Comparison of ENCODE assay signal across 18 mouse cellular contexts in genomic region chr9:61919464-61919863, GRCm38 (mm10).
"Had no signal": no experiment of that assay in that cellular context is flagged by ENCODE, and none has a peak within 500 bp of the region (broad histone marks: within the 10 kb centered on the region; RNA-seq: fewer than 3 reads in every experiment).

No protein-coding gene starts in this region.

- H3K4me3 ChIP-seq: liver, embryonic 13.5 days; liver, embryonic 15.5 days; lung, embryonic 15.5 days; megakaryocyte, embryonic 14.5 days; midbrain, embryonic 12.5 days; midbrain, embryonic 15.5 days; neural tube, embryonic 13.5 days; neural tube, embryonic 15.5 days had no signal

- ATAC-seq: liver, postnatal 0 days; lung, postnatal 0 days; midbrain, embryonic 15.5 days had no signal

- H3K9ac ChIP-seq: liver, embryonic 13.5 days; liver, embryonic 15.5 days; liver, postnatal 0 days; lung, embryonic 15.5 days; midbrain, embryonic 12.5 days; midbrain, embryonic 15.5 days; neural tube, embryonic 13.5 days; neural tube, embryonic 15.5 days had no signal

- H3K36me3 ChIP-seq: midbrain, embryonic 15.5 days; neural tube, embryonic 15.5 days had no signal

- H3K9me3 ChIP-seq: liver, embryonic 13.5 days; liver, embryonic 15.5 days; lung, embryonic 15.5 days; megakaryocyte, embryonic 14.5 days; midbrain, embryonic 12.5 days; midbrain, embryonic 15.5 days; neural tube, embryonic 13.5 days; neural tube, embryonic 15.5 days had no signal

- H3K27ac ChIP-seq: liver, embryonic 13.5 days; liver, embryonic 15.5 days; lung, embryonic 15.5 days; macrophage; midbrain, embryonic 12.5 days; midbrain, embryonic 15.5 days; neural tube, embryonic 13.5 days; neural tube, embryonic 15.5 days had no signal

- H3K27me3 ChIP-seq: liver, embryonic 13.5 days; liver, embryonic 15.5 days; lung, embryonic 15.5 days; megakaryocyte, embryonic 14.5 days; midbrain, embryonic 12.5 days; midbrain, embryonic 15.5 days; neural tube, embryonic 13.5 days; neural tube, embryonic 15.5 days had no signal

- DNase-seq: liver, embryonic 13.5 days; liver, postnatal 0 days; lung, adult 2 months; lung, postnatal 14 days; lung, postnatal 36 days; right cerebral cortex, postnatal 14 days; thymus, adult 18-20 months; thymus, postnatal 14 days; thymus, postnatal 36 days had no signal

- H3K4me2 ChIP-seq: liver, embryonic 13.5 days; liver, embryonic 15.5 days; lung, embryonic 15.5 days; midbrain, embryonic 12.5 days; midbrain, embryonic 15.5 days; neural tube, embryonic 13.5 days; neural tube, embryonic 15.5 days had no signal
